Mouse (Mus musculus) monocyte, adult 5-6 weeks (primary cell): ENCODE measurements around the gene Diaph2. TPM values are rescaled to one million over a fixed set of nuclear protein-coding genes. Genes with fewer than 3 reads are reported as not detected.
"Not testable (repeated sequence)": the region's sequence is repeated elsewhere in the genome, so short reads cannot be mapped to it uniquely, and the experiment has no call there.

Source experiments
- ATAC-seq: fragments of 153-309, 156-312 bp; replicated peaks from 2 replicates; pipeline ENCODE4 v1.8.0; 2017; ENCODE audit warnings: mild to moderate bottlenecking; ENCODE audit not compliant: low TSS enrichment, insufficient number of reproducible peaks, severe bottlenecking, poor library complexity, low FRiP score
- total RNA-seq: library from RNA; stranded (forward); fragments of 200-1000, 200-491, 200-594 nt; gene quantifications from 3 replicates; pipeline ENCODE4 v1.2.3, GENCODE M21; 2017

Gene Diaph2
- total RNA-seq, 1 experiment from 2014 or later, result 30.8 TPM

- no peak for ATAC-seq
Measured at GRCm38 (mm10) chrX:129777404-129777962, 27.9 kb downstream of the Diaph2 start.

GRCm38 (mm10) chrX:129781844-129782243, 32.3 kb downstream of the Diaph2 start:
- ATAC-seq, result no peak

GRCm38 (mm10) chrX:129784062-129784461, 34.5 kb downstream of the Diaph2 start:
- no peak for ATAC-seq

GRCm38 (mm10) chrX:129799920-129800319, 50.4 kb downstream of the Diaph2 start:
- not testable (repeated sequence) for ATAC-seq

GRCm38 (mm10) chrX:129831903-129832302, 82.4 kb downstream of the Diaph2 start:
- no peak for ATAC-seq

DNA sequence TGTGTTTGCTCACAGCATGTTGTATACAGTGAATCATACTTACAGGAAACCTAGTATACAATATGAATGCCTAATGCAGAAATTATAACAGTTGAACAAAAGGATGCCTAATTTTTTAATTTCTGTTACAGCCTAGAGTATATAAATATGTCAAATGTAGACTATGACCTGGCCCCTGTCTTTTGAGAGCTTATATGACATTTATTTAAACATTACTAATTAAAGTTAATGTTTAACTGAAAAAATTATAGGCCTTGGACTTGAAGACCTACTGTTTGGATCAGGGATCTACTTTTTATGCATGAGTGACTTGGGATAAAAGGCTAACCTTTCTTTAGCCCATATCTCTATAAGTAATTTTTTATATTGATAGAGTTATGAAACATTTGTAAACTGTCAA, 84.3 kb downstream of the Diaph2 start:
- ATAC-seq, result no peak

DNA sequence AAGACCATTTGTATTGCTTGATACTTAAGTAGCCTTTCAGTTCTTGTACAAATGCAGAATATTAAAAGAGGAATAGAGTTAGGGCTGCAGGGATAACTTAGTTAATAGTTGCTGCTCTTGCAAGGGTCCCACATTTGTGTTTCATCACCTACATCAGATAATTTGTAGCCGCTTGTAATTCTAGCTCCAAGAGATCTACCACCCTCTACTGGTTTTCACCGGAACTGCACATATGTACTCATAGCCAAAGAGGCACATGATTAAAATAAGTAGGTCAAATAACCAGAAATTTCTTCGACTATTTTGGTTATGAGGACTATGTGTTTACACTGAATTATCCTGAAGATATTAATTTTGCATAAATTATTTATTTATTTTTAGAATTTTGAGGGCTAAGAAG, 134.9 kb downstream of the Diaph2 start:
- ATAC-seq, result no peak

DNA sequence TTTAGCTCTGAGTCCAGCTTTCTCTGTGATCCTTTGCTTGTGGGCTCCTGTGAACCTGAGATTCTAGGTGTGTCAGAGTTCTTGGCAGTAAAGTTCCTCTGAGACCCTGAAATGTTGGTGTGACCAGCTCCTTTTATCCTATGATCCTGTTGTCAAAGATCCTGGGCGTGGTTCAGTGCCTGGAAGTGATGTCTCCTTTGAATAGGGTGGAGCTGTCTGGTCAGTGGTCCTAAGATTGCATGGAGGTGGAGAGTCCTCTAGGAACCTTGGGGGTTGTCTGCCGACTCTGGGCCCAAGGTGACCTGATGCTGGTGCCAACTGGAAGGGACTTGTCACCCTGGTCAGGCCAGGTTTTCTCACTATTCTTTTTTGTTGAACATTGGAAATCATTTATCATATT, 176.3 kb downstream of the Diaph2 start:
- ATAC-seq, result no peak

DNA sequence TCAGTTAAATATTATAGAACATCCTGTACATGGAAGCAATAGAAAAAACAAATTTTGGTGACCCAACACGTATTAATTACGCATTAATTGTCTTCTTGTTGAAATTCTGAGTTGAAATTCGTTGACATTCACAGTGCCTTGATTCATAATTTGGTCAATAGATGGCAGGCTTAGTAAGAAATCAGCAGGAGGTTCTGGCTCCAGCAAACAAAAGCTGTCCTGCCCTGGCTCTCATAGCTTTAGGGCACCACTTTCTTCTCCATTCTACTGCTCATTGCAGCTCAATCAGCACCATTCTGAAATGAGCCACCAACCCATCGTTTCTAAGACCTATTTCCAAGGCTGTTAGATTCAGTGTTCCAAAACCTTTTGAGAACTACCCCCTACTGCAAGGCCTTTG, 225.3 kb downstream of the Diaph2 start:
- ATAC-seq, result no peak

DNA sequence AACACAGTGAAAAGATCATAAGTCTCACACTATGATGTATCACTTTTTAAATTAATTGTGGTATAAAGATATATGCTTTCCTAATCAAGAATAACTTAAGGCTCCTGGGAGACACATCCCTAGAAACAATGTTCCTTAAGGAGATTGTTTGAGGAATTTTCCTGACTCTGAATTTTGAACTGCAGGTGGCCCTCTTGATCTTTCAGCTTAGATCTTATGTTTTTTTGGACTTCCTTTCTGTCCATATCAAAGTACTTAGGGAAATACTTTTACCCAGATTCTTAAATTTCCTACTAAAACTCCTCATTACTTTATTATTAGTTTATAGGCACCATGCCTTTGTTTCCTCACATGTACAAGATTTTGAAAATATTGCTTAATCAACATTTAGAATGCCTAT, 258.7 kb downstream of the Diaph2 start:
- ATAC-seq, result no peak

GRCm38 (mm10) chrX:130019735-130020134, 270.2 kb downstream of the Diaph2 start:
- ATAC-seq, result no peak

DNA sequence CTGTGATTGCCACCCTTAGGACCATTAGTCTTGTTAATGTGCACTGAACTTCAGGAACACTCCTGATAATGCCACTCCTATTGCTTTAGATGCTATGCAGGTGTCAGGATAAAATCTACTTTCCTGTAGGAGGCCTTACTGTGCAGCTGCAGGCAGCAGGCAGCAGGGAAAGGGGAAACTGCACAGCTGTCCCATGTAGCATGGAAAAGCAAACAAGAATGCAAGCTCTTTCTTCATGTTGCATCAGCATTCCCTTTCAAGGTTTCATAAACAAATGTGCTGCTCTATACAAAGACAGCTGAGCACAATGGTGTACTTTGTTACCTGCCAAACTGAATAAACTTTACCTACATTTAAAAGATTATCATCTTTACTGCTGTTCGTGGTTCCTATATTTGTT, 295.0 kb downstream of the Diaph2 start:
- no peak for ATAC-seq

DNA sequence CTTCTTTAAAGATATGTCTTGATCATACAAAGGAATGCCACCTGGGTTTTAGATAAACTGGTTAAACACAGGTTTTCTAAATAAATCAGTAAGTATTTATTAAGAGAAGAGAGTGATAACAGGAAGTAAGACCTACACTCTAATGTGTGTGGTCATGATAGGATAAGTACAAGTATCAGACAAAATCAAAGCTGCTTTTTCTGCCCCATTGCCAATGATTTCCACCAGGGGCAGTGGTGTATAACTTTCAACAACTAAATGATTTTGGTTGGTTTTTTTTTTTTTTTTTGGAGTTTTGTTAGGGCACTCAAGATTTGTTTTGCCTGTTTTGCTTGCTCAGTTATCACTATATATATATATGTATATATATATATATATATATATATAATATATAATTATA, 399.7 kb downstream of the Diaph2 start:
- ATAC-seq, result no peak

GRCm38 (mm10) chrX:130152164-130152563, 402.6 kb downstream of the Diaph2 start:
- no peak for ATAC-seq

DNA sequence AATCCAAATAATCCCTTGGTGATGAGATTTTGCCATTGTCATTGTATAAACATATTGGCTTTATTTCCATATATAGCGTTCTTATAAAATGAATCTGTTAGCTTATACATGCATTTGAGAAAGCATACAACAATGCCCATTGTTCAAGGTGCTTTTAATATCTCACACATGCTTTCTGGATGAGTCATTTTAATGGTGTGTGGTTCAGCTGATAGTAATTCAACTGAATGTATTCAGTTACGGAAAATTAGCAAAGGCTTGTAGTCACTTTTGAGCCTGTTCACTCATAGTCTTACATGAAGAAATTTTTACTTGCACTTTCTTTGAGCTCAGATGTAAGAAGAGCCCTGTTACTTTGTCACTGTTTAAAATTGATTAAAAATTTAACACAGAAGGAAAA, 423.6 kb downstream of the Diaph2 start:
- ATAC-seq, result no peak

DNA sequence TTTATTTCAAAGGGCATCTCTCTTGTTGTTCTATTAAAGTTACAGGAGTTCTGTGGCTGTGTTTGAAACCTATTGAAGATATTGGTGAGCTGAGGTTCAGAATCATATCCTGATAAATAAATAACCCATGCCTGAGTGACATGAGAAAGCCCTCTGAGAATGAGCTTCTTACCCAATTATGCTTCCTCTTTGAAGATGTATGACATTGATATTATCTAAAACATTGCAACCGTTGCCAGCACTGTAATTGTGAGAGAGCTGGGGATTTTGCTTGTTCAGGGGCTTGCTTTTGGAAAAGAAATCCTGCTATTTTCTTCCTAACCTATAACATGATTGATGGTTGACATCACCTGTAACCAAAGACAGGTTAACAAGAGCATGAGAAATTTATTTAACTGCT, 438.3 kb downstream of the Diaph2 start:
- no peak for ATAC-seq

- no peak for ATAC-seq
Measured at GRCm38 (mm10) chrX:130188449-130188848, 438.9 kb downstream of the Diaph2 start.

DNA sequence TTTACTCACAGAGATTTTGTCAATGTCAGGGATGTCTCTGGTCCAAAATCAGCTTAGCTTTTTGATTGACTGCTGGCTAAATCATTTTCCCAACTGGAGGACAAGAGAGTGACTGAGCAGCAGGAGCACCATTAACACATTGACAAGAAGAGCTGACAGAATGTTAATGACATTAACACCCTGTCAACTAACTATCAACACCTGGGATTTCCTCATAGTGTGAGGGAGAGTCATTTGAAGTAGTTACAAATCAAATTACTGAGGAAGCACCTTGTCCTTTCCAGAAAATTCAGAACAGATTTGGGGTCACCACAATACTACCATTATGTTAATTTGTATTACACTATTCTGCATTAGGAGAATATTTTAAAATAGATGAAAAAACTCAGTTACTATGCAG, 439.7 kb downstream of the Diaph2 start:
- no peak for ATAC-seq

- ATAC-seq, result not testable (repeated sequence)
Measured at GRCm38 (mm10) chrX:130197412-130197811, 447.9 kb downstream of the Diaph2 start.

DNA sequence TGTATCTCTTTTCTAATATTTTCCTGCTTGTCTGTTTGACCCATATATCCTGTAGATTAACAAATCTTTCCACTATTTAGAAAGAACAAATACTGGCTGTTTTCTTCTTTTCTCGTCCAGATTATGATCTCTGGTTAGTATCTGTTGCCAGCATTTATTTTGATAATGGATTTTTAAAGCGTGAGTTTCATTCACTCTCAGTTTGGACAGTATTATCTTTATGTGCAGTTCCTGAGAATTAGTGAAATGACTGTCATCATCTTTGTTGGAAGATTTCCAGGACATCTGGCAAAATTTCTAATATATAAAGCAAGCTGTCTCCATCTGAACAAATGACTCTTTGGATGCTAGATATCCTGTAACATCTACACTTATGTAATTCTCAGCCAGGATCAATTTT, 455.7 kb downstream of the Diaph2 start:
- ATAC-seq, result no peak

DNA sequence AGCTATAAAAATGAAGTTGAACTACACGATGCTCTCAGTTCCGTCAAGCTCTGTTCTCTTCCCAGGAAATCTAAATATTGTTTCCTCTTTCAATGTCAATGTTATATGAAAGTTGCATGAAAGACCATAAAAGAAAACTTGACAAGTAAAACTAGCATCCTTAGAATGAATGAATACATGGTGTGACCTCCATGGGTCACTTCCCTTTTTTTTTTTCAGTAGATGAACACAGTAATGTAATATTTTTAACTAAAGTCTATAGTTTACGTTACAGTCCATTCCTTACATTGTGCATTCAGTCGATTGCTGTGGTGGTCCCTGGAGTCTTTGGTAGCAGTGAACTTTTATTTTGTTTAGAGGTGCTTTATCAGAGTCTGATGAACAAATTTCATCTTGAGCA, 462.7 kb downstream of the Diaph2 start:
- no peak for ATAC-seq
